Mouse (Mus musculus): ENCODE measurements at regions not wholly inside any gene's neighbourhood (a gene's known extent, or its start where the extent isn't known, plus 50 kb on each side); places are given as distances from the start of the nearest gene placed in this dataset.

- no peak for DNase-seq (ENCODE audit: low read depth, low spot score)
- H3K27ac ChIP-seq (ENCODE audit: control insufficient read depth, low read depth, low read length): no peak overlapping the region
- H3K79me2 ChIP-seq (ENCODE audit: control insufficient read depth, insufficient read depth, low read length, poor library complexity): no peaks in the 10 kb centered on the region
- H3K9ac ChIP-seq (ENCODE audit: control insufficient read depth, low read depth, low read length, poor library complexity, severe bottlenecking): no peak overlapping the region
- H3K4me1 ChIP-seq (ENCODE audit: control insufficient read depth in 1 of 2, insufficient read depth in 2 of 2, low read length in 2 of 2): peaks cover 3 to 10% of the 10 kb centered on the region in 2 experiments; a peak in 3 of 4 replicates
- no peaks in the 10 kb centered on the region; a peak in 1 of 4 replicates for H3K36me3 ChIP-seq (ENCODE audit: control insufficient read depth in 1 of 2, insufficient read depth in 2 of 2, low read length in 2 of 2)
- no peaks in the 10 kb centered on the region for H3K9me3 ChIP-seq (replicated peaks; ENCODE audit: insufficient read depth, low read length)
- TF ChIP-seq UBTF (IDR thresholded peaks at IDR 0.05; ENCODE audit: borderline replicate concordance, insufficient read depth, low read depth, low read length) (no peak), ZMIZ1 (IDR thresholded peaks at IDR 0.05; ENCODE audit: low read depth, low read length) (no peak)
- H3K27me3 ChIP-seq (ENCODE audit: control insufficient read depth in 1 of 2, insufficient read depth in 2 of 2, low read length in 2 of 2): no peaks in the 10 kb centered on the region
- no peak overlapping the region for H3K4me3 ChIP-seq (ENCODE audit: control insufficient read depth in 1 of 2, insufficient read depth in 1 of 2, low read depth in 2 of 2, low read length in 2 of 2)
Observed at GRCm38 (mm10) chr3:21771752-21772298, 304.6 kb upstream of the Tbl1xr1 start.

DNA sequence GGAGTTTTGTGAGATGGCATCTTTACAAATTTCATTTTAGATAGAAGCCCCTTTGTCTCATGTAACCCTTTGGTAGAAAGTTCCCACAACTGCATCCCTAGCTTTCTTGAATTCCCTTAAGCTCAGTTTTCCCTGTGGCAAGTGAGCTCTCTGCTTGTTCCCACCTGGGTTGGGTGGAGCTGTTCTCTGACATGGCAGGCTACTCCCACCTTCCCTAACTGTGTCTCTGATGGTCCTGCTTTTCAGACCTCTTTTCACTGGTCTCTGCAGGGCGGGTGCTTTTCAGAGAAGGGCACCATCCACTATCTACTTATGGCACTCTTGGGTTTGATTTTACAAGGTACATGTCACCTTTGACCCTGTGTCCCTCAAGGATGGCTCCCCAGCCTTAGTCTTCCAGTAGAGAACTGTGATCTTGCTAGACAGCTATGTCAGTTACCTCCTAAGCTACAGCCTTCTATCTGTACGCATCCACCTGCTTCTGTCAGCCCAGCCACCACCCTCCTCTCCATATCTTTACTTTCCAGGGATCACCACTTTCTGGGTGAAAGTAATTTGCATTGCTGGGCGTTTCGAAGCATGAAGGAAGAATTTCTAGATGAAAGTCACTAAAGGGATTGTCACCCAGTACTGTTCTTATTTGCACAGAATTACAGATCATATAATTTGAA lies 302.1 kb upstream of the Tbl1xr1 start:
- H3K27ac ChIP-seq (ENCODE audit: control insufficient read depth, low read depth, low read length): no peak overlapping the region
- H3K9me3 ChIP-seq (replicated peaks; ENCODE audit: insufficient read depth, low read length): no peaks in the 10 kb centered on the region
- H3K79me2 ChIP-seq (ENCODE audit: control insufficient read depth, insufficient read depth, low read length, poor library complexity): no peaks in the 10 kb centered on the region
- H3K36me3 ChIP-seq (ENCODE audit: control insufficient read depth in 1 of 2, insufficient read depth in 2 of 2, low read length in 2 of 2): no peaks in the 10 kb centered on the region; a peak in 1 of 4 replicates
- H3K4me1 ChIP-seq (ENCODE audit: control insufficient read depth in 1 of 2, insufficient read depth in 2 of 2, low read length in 2 of 2): peaks cover 3 to 10% of the 10 kb centered on the region in 2 experiments; a peak in 3 of 4 replicates
- no peak for TF ChIP-seq CHD2 (IDR thresholded peaks at IDR 0.05; ENCODE audit: low read length)
- no peak for TF ChIP-seq ETS1 (IDR thresholded peaks at IDR 0.05; ENCODE audit: low read depth, low read length)
- TF ChIP-seq TCF12 (IDR thresholded peaks at IDR 0.05; ENCODE audit: low read depth, low read length): peak; percentile 55; the same call in 1 of the 2 replicates
- no peak for TF ChIP-seq TAL1 (IDR thresholded peaks at IDR 0.05; ENCODE audit: low read length)
- no peak for TF ChIP-seq JUND (IDR thresholded peaks at IDR 0.05; ENCODE audit: low read depth, low read length)
- TF ChIP-seq GATA1 (IDR thresholded peaks at IDR 0.05; ENCODE audit: low read depth, low read length): no peak
- TF ChIP-seq SIN3A (IDR thresholded peaks at IDR 0.05; ENCODE audit: low read length): no peak
- TF ChIP-seq EP300 (IDR thresholded peaks at IDR 0.05; ENCODE audit: low read depth in 1 of 2, low read length in 2 of 2): peak; percentile 28 to 76; a peak in 3 of 4 replicates
- TF ChIP-seq RCOR1 (IDR thresholded peaks at IDR 0.05; ENCODE audit: low read depth, low read length): no peak
- TF ChIP-seq ZC3H11A (IDR thresholded peaks at IDR 0.05; ENCODE audit: low read depth, low read length): no peak
- no peak overlapping the region for H3K4me3 ChIP-seq (ENCODE audit: control insufficient read depth in 1 of 2, insufficient read depth in 1 of 2, low read depth in 2 of 2, low read length in 2 of 2)
- H3K27me3 ChIP-seq (ENCODE audit: control insufficient read depth in 1 of 2, insufficient read depth in 2 of 2, low read length in 2 of 2): no peaks in the 10 kb centered on the region
- no peak overlapping the region for H3K9ac ChIP-seq (ENCODE audit: control insufficient read depth, low read depth, low read length, poor library complexity, severe bottlenecking)
- peak; percentile 35 for DNase-seq (ENCODE audit: low read depth, low spot score)

- TF ChIP-seq ZKSCAN1 (IDR thresholded peaks at IDR 0.05; ENCODE audit: low read depth, low read length): no peak
- no peak for TF ChIP-seq MAX (IDR thresholded peaks at IDR 0.05; ENCODE audit: low read length)
- TF ChIP-seq KAT2A (conservative IDR thresholded peaks at IDR 0.05; ENCODE audit: low read depth, low read length): no peak
- no peak for TF ChIP-seq ETS1 (IDR thresholded peaks at IDR 0.05; ENCODE audit: low read depth, low read length)
- no peak for TF ChIP-seq MYB (IDR thresholded peaks at IDR 0.05; ENCODE audit: low read depth, low read length)
- no peak for TF ChIP-seq POLR2AphosphoS5 (IDR thresholded peaks at IDR 0.05; ENCODE audit: borderline replicate concordance, low read depth, low read length)
- H3K79me2 ChIP-seq (ENCODE audit: control insufficient read depth, insufficient read depth, low read length, poor library complexity): no peaks in the 10 kb centered on the region
- H3K27me3 ChIP-seq (ENCODE audit: control insufficient read depth in 1 of 2, insufficient read depth in 2 of 2, low read length in 2 of 2): no peaks in the 10 kb centered on the region
- no peaks in the 10 kb centered on the region; a peak in 1 of 4 replicates for H3K36me3 ChIP-seq (ENCODE audit: control insufficient read depth in 1 of 2, insufficient read depth in 2 of 2, low read length in 2 of 2)
- H3K4me1 ChIP-seq (ENCODE audit: control insufficient read depth in 1 of 2, insufficient read depth in 2 of 2, low read length in 2 of 2): peaks cover 3 to 10% of the 10 kb centered on the region in 2 experiments; a peak in 3 of 4 replicates
- H3K4me3 ChIP-seq (ENCODE audit: control insufficient read depth in 1 of 2, insufficient read depth in 1 of 2, low read depth in 2 of 2, low read length in 2 of 2): no peak overlapping the region
- H3K27ac ChIP-seq (ENCODE audit: control insufficient read depth, low read depth, low read length): no peak overlapping the region
- DNase-seq (ENCODE audit: low read depth, low spot score): no peak
- no peak overlapping the region for H3K9ac ChIP-seq (ENCODE audit: control insufficient read depth, low read depth, low read length, poor library complexity, severe bottlenecking)
- H3K9me3 ChIP-seq (replicated peaks; ENCODE audit: insufficient read depth, low read length): no peaks in the 10 kb centered on the region
Observed at GRCm38 (mm10) chr3:21778789-21779188, 297.7 kb upstream of the Tbl1xr1 start.

All from MEL (cell line).